Mouse (Mus musculus) embryonic fibroblast, embryonic 13.5 days (primary cell): ENCODE results near the gene Trim41.

Experiments
- CTCF ChIP-seq: IDR thresholded peaks from 2 replicates; pipeline ENCODE4 v1.5.1; 2011; ENCODE audit warnings: mild to moderate bottlenecking, control low read depth, low read length, moderate library complexity, borderline replicate concordance; ENCODE audit not compliant: insufficient read depth
- POLR2A ChIP-seq: IDR thresholded peaks from 2 replicates; pipeline ENCODE4 v1.6.1; 2011; ENCODE audit warnings: low read depth, mild to moderate bottlenecking, control low read depth, low read length, moderate library complexity

- TF ChIP-seq POLR2A (no peak), CTCF (no peak)
Measured at GRCm38 (mm10) chr11:48787455-48788211, 29.5 kb downstream of the Trim41 start.
